25 mouse cellular contexts compared by ENCODE assay signal in the genomic region with DNA sequence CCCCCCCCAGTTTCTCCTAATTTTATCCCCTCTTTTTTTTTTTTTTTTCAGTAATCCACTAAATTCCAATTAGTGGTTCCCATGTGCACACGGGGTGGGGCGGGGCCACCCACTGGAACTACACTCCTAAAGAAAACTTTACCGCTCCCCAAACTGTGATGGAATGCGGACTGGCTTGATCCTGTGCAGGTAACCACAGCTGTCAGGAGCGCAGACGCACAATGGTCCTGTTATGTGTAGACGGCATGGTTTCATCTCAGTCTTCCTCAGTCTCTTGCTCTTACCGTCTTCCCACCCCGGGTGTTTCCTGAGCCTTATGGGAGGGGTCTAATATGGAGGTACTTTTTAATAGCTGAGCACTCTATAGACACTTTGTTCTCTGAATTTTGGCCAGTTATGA. TPM values are rescaled to one million over a fixed set of nuclear protein-coding genes. Genes with fewer than 3 reads are reported as not detected.
DNase-seq lines count a peak whose midpoint lies in the region; ATAC-seq and TF ChIP-seq lines count a peak whose summit lies in the region.
"Had no signal": no experiment of that assay in that cellular context is flagged by ENCODE, and none has a peak within 500 bp of the region (broad histone marks: within the 10 kb centered on the region; RNA-seq: fewer than 3 reads in every experiment).

No protein-coding gene starts in this region.

- H3K4me1 ChIP-seq in embryonic facial prominence, embryonic 14.5 days (ENCODE audit: control insufficient read depth, insufficient read depth, low read length): peaks cover 8% of the 10 kb centered on the region; the same call in 1 of the 2 replicates
- peaks cover 26% of the 10 kb centered on the region for H3K4me1 ChIP-seq in embryonic facial prominence, embryonic 10.5 days
- H3K4me1 ChIP-seq in lung, embryonic 16.5 days (replicated peaks; ENCODE audit: control insufficient read depth, insufficient read depth, low read length): no peaks in the 10 kb centered on the region; the same call in 1 of the 2 replicates
- peaks cover 12% of the 10 kb centered on the region; the same call in 1 of the 2 replicates for H3K4me1 ChIP-seq in stomach, embryonic 15.5 days
- no peaks in the 10 kb centered on the region for H3K4me1 ChIP-seq in thymus, adult 2 months (replicated peaks; ENCODE audit: control insufficient read depth, insufficient read depth, low read length)

- TF ChIP-seq POLR2A in thymus, adult 2 months (IDR thresholded peaks at IDR 0.05; ENCODE audit: control insufficient read depth, extremely low read depth, insufficient read depth, low read length, poor library complexity): no peak

- H3K27me3 ChIP-seq in embryonic facial prominence, embryonic 14.5 days (replicated peaks; ENCODE audit: control insufficient read depth, insufficient read depth, low read length): peaks cover 7% of the 10 kb centered on the region; the same call in 1 of the 2 replicates
- H3K27me3 ChIP-seq in embryonic facial prominence, embryonic 10.5 days (replicated peaks; ENCODE audit: low read depth, poor library complexity, severe bottlenecking): peaks cover 19% of the 10 kb centered on the region
- H3K27me3 ChIP-seq in lung, embryonic 16.5 days (ENCODE audit: control insufficient read depth, insufficient read depth, low read depth, low read length): no peaks in the 10 kb centered on the region
- H3K27me3 ChIP-seq in stomach, embryonic 15.5 days (replicated peaks): no peaks in the 10 kb centered on the region
- H3K27me3 ChIP-seq in thymus, adult 2 months (ENCODE audit: control insufficient read depth, insufficient read depth, low read length): no peaks in the 10 kb centered on the region
- H3K27me3 ChIP-seq: heart, embryonic 12.5 days; Patski had no signal

- DNase-seq in embryonic facial prominence, embryonic 14.5 days (ENCODE audit: low spot score): peak; percentile 55
- DNase-seq in embryonic facial prominence, embryonic 10.5 days (ENCODE audit: low spot score): no peak
- no peak for DNase-seq in lung, adult 18-20 months
- DNase-seq in R1 (ENCODE audit: low read depth, low spot score): peak; percentile 41
- DNase-seq in thymus, adult 2 months: no peak
- DNase-seq: adrenal gland, adult 8-10 months; adrenal gland, postnatal 36 days; B cell, adult 2 months; cerebellum, adult 8-10 months; cerebellum, postnatal 14 days; embryo, embryonic 11 days; gastrocnemius, adult 2 months; gastrocnemius, postnatal 25 days had no signal

- H3K36me3 ChIP-seq in embryonic facial prominence, embryonic 14.5 days (ENCODE audit: control insufficient read depth, insufficient read depth, low read length): no peaks in the 10 kb centered on the region
- no peaks in the 10 kb centered on the region for H3K36me3 ChIP-seq in embryonic facial prominence, embryonic 10.5 days (replicated peaks)
- H3K36me3 ChIP-seq in lung, embryonic 16.5 days (ENCODE audit: control insufficient read depth, insufficient read depth, low read length): no peaks in the 10 kb centered on the region
- H3K36me3 ChIP-seq in stomach, embryonic 15.5 days: no peaks in the 10 kb centered on the region
- H3K36me3 ChIP-seq in thymus, adult 2 months (ENCODE audit: control insufficient read depth, insufficient read depth, low read length): no peaks in the 10 kb centered on the region
- H3K36me3 ChIP-seq: embryonic facial prominence, embryonic 12.5 days; forebrain, embryonic 10.5 days; heart, embryonic 12.5 days; hindbrain, embryonic 10.5 days had no signal

- peak; percentile 45; the same call in 1 of the 2 replicates for ATAC-seq in embryonic facial prominence, embryonic 14.5 days (ENCODE audit: low read depth)
- ATAC-seq in lung, embryonic 16.5 days (ENCODE audit: low read depth): peak; percentile 47; the same call in 1 of the 2 replicates
- no peak for ATAC-seq in stomach, embryonic 15.5 days (ENCODE audit: insufficient read depth, low FRiP score, low read depth)
- no peak for ATAC-seq in erythroid progenitor cell, adult 5-6 weeks (replicated peaks; ENCODE audit: low FRiP score, poor library complexity, severe bottlenecking)
- ATAC-seq: CD4-positive, CD25-positive, alpha-beta regulatory T cell, adult 4 months; forebrain, embryonic 14.5 days; hindbrain, embryonic 16.5 days; Patski had no signal

- H3K9ac ChIP-seq in embryonic facial prominence, embryonic 14.5 days (ENCODE audit: low read depth, low read length): no peak overlapping the region
- H3K9ac ChIP-seq in lung, embryonic 16.5 days (ENCODE audit: low read length): no peak overlapping the region
- H3K9ac ChIP-seq in stomach, embryonic 15.5 days: no peak overlapping the region
- H3K9ac ChIP-seq: embryonic facial prominence, embryonic 12.5 days; heart, embryonic 12.5 days had no signal

- no peak overlapping the region for H3K4me2 ChIP-seq in embryonic facial prominence, embryonic 14.5 days (ENCODE audit: low read depth, low read length)
- no peak overlapping the region for H3K4me2 ChIP-seq in lung, embryonic 16.5 days (ENCODE audit: low read depth, low read length)
- no peak overlapping the region for H3K4me2 ChIP-seq in stomach, embryonic 15.5 days
- H3K4me2 ChIP-seq: embryonic facial prominence, embryonic 12.5 days; heart, embryonic 12.5 days had no signal

- WGBS in embryonic facial prominence, embryonic 14.5 days: 62% methylated on average over 9 of the region's 9 CpGs
- 67% methylated on average over 9 of the region's 9 CpGs for WGBS in embryonic facial prominence, embryonic 10.5 days
- 51% methylated on average over 9 of the region's 9 CpGs for WGBS in lung, embryonic 16.5 days
- 69% methylated on average over 9 of the region's 9 CpGs for WGBS in stomach, embryonic 15.5 days
- 92% methylated on average over 9 of the region's 9 CpGs for WGBS in thymus, adult 2 months

- H3K4me3 ChIP-seq in embryonic facial prominence, embryonic 14.5 days (ENCODE audit: low read depth, low read length): no peak overlapping the region
- H3K4me3 ChIP-seq in embryonic facial prominence, embryonic 10.5 days: no peak overlapping the region
- H3K4me3 ChIP-seq in lung, embryonic 16.5 days (ENCODE audit: low read length): no peak overlapping the region
- H3K4me3 ChIP-seq in stomach, embryonic 15.5 days (replicated peaks): no peak overlapping the region
- H3K4me3 ChIP-seq in thymus, adult 2 months (ENCODE audit: control insufficient read depth, insufficient read depth, low read length): no peak overlapping the region
- H3K4me3 ChIP-seq: embryonic facial prominence, embryonic 12.5 days; forebrain, embryonic 10.5 days; gastrocnemius, adult 2 months; heart, embryonic 12.5 days; hindbrain, embryonic 10.5 days had no signal

- no peak for TF ChIP-seq CTCF in thymus, adult 2 months (IDR thresholded peaks at IDR 0.05; ENCODE audit: borderline replicate concordance, control insufficient read depth, extremely low read depth, insufficient read depth, low read length, poor library complexity)

- no peak overlapping the region for H3K27ac ChIP-seq in embryonic facial prominence, embryonic 14.5 days (replicated peaks; ENCODE audit: low read depth, low read length)
- no peak overlapping the region for H3K27ac ChIP-seq in embryonic facial prominence, embryonic 10.5 days (replicated peaks)
- H3K27ac ChIP-seq in lung, embryonic 16.5 days (ENCODE audit: low read length): no peak overlapping the region
- peak overlapping the region; percentile 1; the same call in 1 of the 2 replicates for H3K27ac ChIP-seq in stomach, embryonic 15.5 days
- H3K27ac ChIP-seq in thymus, adult 2 months (ENCODE audit: control insufficient read depth, insufficient read depth, low read length): no peak overlapping the region
- H3K27ac ChIP-seq: embryonic facial prominence, embryonic 12.5 days; forebrain, embryonic 10.5 days; gastrocnemius, adult 2 months; hindbrain, embryonic 10.5 days had no signal

- H3K9me3 ChIP-seq in embryonic facial prominence, embryonic 14.5 days (ENCODE audit: control insufficient read depth, low read length): no peaks in the 10 kb centered on the region
- no peaks in the 10 kb centered on the region for H3K9me3 ChIP-seq in embryonic facial prominence, embryonic 10.5 days
- H3K9me3 ChIP-seq in lung, embryonic 16.5 days (ENCODE audit: control insufficient read depth, low read length): no peaks in the 10 kb centered on the region
- no peaks in the 10 kb centered on the region for H3K9me3 ChIP-seq in stomach, embryonic 15.5 days
- H3K9me3 ChIP-seq: embryonic facial prominence, embryonic 12.5 days; forebrain, embryonic 10.5 days; heart, embryonic 12.5 days; hindbrain, embryonic 10.5 days had no signal

RNA-seq across cellular contexts. Expression of gene Ptpn13, which starts 7.0 kb away (rescaled TPM):
- 16.6 and 20.0 TPM in 2 replicates for polyA plus RNA-seq in embryonic facial prominence, embryonic 14.5 days (2014; fragmentation: Nextera tagmentation; extraction: Ambion mirVana)
- 15.6 and 18.8 TPM in 2 replicates for polyA plus RNA-seq in embryonic facial prominence, embryonic 10.5 days (2016; fragmentation: Nextera tagmentation; extraction: Ambion mirVana)
- 14.9 and 15.4 TPM in 2 replicates for polyA plus RNA-seq in lung, embryonic 16.5 days (2015; fragmentation: Nextera tagmentation; extraction: Ambion mirVana)
- 15.8 and 17.0 TPM in 2 replicates for polyA plus RNA-seq in stomach, embryonic 15.5 days (2015; fragmentation: Nextera tagmentation; extraction: Ambion mirVana)
- 0.36 and 1.7 TPM in 2 replicates for total RNA-seq in erythroid progenitor cell, adult 5-6 weeks (2015; ENCODE audit: low replicate concordance)
- total RNA-seq in erythroid progenitor cell, adult 5-6 weeks (2017; ENCODE audit: low replicate concordance): 1.4 and 2.2 TPM in 2 replicates
- 6.4 and 7.6 TPM in 2 replicates for polyA plus RNA-seq in thymus, adult 2 months (2012; rRNA removed)
- total RNA-seq: granulocyte monocyte progenitor cell, adult 5-6 weeks had no signal

Comparison
In these comparisons a context has a peak if more than half of its experiments do, and no peak if none do; other contexts are left out.
1. DNase-seq: peak in embryonic facial prominence, embryonic 14.5 days (single experiment) and R1 (single experiment); none in embryonic facial prominence, embryonic 10.5 days (single experiment), lung, adult 18-20 months (0 of 2) and thymus, adult 2 months (single experiment).
2. ATAC-seq: peak in embryonic facial prominence, embryonic 14.5 days (single experiment) and lung, embryonic 16.5 days (single experiment); none in stomach, embryonic 15.5 days (single experiment) and erythroid progenitor cell, adult 5-6 weeks (single experiment).